Comparison of ENCODE assay signal across 22 mouse cellular contexts in the genomic region with DNA sequence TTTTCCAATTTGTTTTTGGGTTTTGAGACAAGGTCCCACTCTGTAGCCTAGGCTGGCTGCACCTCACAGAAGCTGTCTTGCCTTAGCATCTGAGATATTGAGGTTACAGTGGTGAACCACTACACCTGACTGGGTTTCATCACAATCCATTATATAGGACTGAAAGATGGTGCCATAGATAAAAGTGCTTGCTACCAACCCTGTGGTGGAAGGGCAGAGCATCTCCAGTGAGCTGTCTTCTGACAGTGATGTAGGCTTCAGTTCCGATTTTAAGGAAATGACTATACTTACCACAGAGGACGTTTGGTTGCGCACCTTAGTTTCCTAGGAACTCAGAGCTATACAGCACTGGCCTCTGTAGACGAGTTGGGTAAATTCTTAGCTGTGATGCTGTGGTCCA. TPM values are rescaled to one million over a fixed set of nuclear protein-coding genes. Genes with fewer than 3 reads are reported as not detected.
DNase-seq lines count a peak whose midpoint lies in the region; ATAC-seq lines count a peak whose summit lies in the region.
"Had no signal": no experiment of that assay in that cellular context is flagged by ENCODE, and none has a peak within 500 bp of the region (broad histone marks: within the 10 kb centered on the region; RNA-seq: fewer than 3 reads in every experiment).

No protein-coding gene starts in this region.

- no peak for DNase-seq in heart, embryonic 10.5 days (ENCODE audit: low spot score)
- DNase-seq in CD4-positive helper T cell, adult 2 months (ENCODE audit: low read depth, low spot score): peak; percentile 81
- DNase-seq in induced T-regulatory cell, adult 2 months (ENCODE audit: low read depth): peak; percentile 76
- DNase-seq in urinary bladder, postnatal 14 days (ENCODE audit: low spot score): no peak
- no peak for DNase-seq in frontal cortex, postnatal 36 days (ENCODE audit: low spot score in 2 of 2)
- DNase-seq: adrenal gland, postnatal 14 days; B cell, adult 2 months; cerebellum, adult 18-20 months; cerebellum, postnatal 14 days; embryo, embryonic 11 days; gastrocnemius, postnatal 10 days; kidney, adult 11 months; kidney, adult 9 months had no signal

- peak overlapping the region; percentile 30; the same call in 1 of the 2 replicates for H3K27ac ChIP-seq in heart, embryonic 16.5 days (ENCODE audit: low read length)
- H3K27ac ChIP-seq in heart, embryonic 10.5 days: no peak overlapping the region
- H3K27ac ChIP-seq in neural tube, embryonic 15.5 days (replicated peaks): no peak overlapping the region
- H3K27ac ChIP-seq: embryonic facial prominence, embryonic 15.5 days; forebrain, embryonic 10.5 days; hindbrain, embryonic 15.5 days had no signal

- no peaks in the 10 kb centered on the region for H3K27me3 ChIP-seq in heart, embryonic 16.5 days (ENCODE audit: control insufficient read depth, insufficient read depth, low read length)
- no peaks in the 10 kb centered on the region for H3K27me3 ChIP-seq in heart, embryonic 10.5 days (ENCODE audit: insufficient read depth, poor library complexity, severe bottlenecking)
- H3K27me3 ChIP-seq in neural tube, embryonic 15.5 days (replicated peaks): no peaks in the 10 kb centered on the region; the same call in 1 of the 2 replicates

- H3K9me3 ChIP-seq in heart, embryonic 16.5 days (replicated peaks; ENCODE audit: control insufficient read depth, low read length): no peaks in the 10 kb centered on the region
- no peaks in the 10 kb centered on the region for H3K9me3 ChIP-seq in heart, embryonic 10.5 days
- H3K9me3 ChIP-seq in neural tube, embryonic 15.5 days (replicated peaks): no peaks in the 10 kb centered on the region
- H3K9me3 ChIP-seq: embryonic facial prominence, embryonic 15.5 days; forebrain, embryonic 10.5 days; G1E; hindbrain, embryonic 15.5 days had no signal

- no peaks in the 10 kb centered on the region for H3K36me3 ChIP-seq in heart, embryonic 16.5 days (ENCODE audit: control insufficient read depth, insufficient read depth)
- no peaks in the 10 kb centered on the region for H3K36me3 ChIP-seq in heart, embryonic 10.5 days
- no peaks in the 10 kb centered on the region for H3K36me3 ChIP-seq in neural tube, embryonic 15.5 days
- H3K36me3 ChIP-seq: embryonic facial prominence, embryonic 15.5 days; forebrain, embryonic 10.5 days; G1E; hindbrain, embryonic 15.5 days had no signal

- no peak overlapping the region for H3K4me2 ChIP-seq in heart, embryonic 16.5 days (ENCODE audit: low read depth, low read length)
- no peak overlapping the region for H3K4me2 ChIP-seq in neural tube, embryonic 15.5 days
- H3K4me2 ChIP-seq: embryonic facial prominence, embryonic 15.5 days; hindbrain, embryonic 15.5 days had no signal

- ATAC-seq in heart, embryonic 16.5 days (replicated peaks; ENCODE audit: extremely low read depth, insufficient read depth, low FRiP score): no peak
- ATAC-seq in CD4-positive, CD25-positive, alpha-beta regulatory T cell, adult 4 months: peak; percentile 51
- ATAC-seq in neural tube, embryonic 15.5 days (ENCODE audit: low FRiP score): no peak
- ATAC-seq: forebrain, embryonic 14.5 days had no signal

- H3K9ac ChIP-seq in heart, embryonic 16.5 days (ENCODE audit: low read length): no peak overlapping the region
- no peak overlapping the region for H3K9ac ChIP-seq in neural tube, embryonic 15.5 days (replicated peaks)
- H3K9ac ChIP-seq: embryonic facial prominence, embryonic 15.5 days; hindbrain, embryonic 15.5 days had no signal

- H3K4me3 ChIP-seq in heart, embryonic 16.5 days (ENCODE audit: low read length): no peak overlapping the region
- no peak overlapping the region for H3K4me3 ChIP-seq in heart, embryonic 10.5 days
- H3K4me3 ChIP-seq in neural tube, embryonic 15.5 days (replicated peaks): no peak overlapping the region
- H3K4me3 ChIP-seq: embryonic facial prominence, embryonic 15.5 days; erythroblast, embryonic 14.5 days; forebrain, embryonic 10.5 days; hindbrain, embryonic 15.5 days had no signal

- peaks cover 26% of the 10 kb centered on the region for H3K4me1 ChIP-seq in heart, embryonic 16.5 days (ENCODE audit: control insufficient read depth, insufficient read depth, low read length)
- peaks cover 29% of the 10 kb centered on the region for H3K4me1 ChIP-seq in heart, embryonic 10.5 days
- H3K4me1 ChIP-seq in neural tube, embryonic 15.5 days: peaks cover 11% of the 10 kb centered on the region; the same call in 1 of the 2 replicates

- WGBS in heart, embryonic 16.5 days: 68% methylated on average over 4 of the region's 4 CpGs
- WGBS in heart, embryonic 10.5 days: 72% methylated on average over 4 of the region's 4 CpGs
- WGBS in neural tube, embryonic 15.5 days: 88% methylated on average over 4 of the region's 4 CpGs

RNA-seq across cellular contexts. Expression of a gene that starts 2.7 kb away (rescaled TPM):
- polyA plus RNA-seq in heart, embryonic 16.5 days (2015; fragmentation: Nextera tagmentation; extraction: Ambion mirVana): 46.4 and 49.4 TPM in 2 replicates
- 27.9 and 60.5 TPM in 2 replicates for polyA plus RNA-seq in heart, embryonic 10.5 days (2016; fragmentation: Nextera tagmentation; extraction: Ambion mirVana)
- under 1 TPM in 1 of 2 experiments, not detected in 1; 0.17 TPM for polyA plus RNA-seq in CD4-positive, CD25-positive, alpha-beta regulatory T cell, adult 4 months (2017; shearing (Covaris generic))
- 3.8 and 5.5 TPM in 2 replicates for polyA plus RNA-seq in neural tube, embryonic 15.5 days (2015; fragmentation: Nextera tagmentation; extraction: Ambion mirVana)

Comparison
In these comparisons a context has a peak if more than half of its experiments do, and no peak if none do; other contexts are left out.
1. DNase-seq: peak in CD4-positive helper T cell, adult 2 months (single experiment) and induced T-regulatory cell, adult 2 months (single experiment); none in heart, embryonic 10.5 days (single experiment), urinary bladder, postnatal 14 days (single experiment) and frontal cortex, postnatal 36 days (0 of 2).